Mouse (Mus musculus) frontal cortex, adult (tissue): ENCODE data around the gene Hif3a.
A peak's percentile ranks its signal among the peaks of the same experiment; 100 is the strongest.
"Not testable (repeated sequence)": the region's sequence is repeated elsewhere in the genome, so short reads cannot be mapped to it uniquely, and the experiment has no call there.

Experiments
- ATAC-seq: cut with Nextera tagmentation; 2 replicates; pipeline ENCODE4 v1.9.2; 2017; ENCODE audit warnings: mild to moderate bottlenecking, moderate library complexity, mixed read lengths; ENCODE audit not compliant: low TSS enrichment

Gene Hif3a

GRCm38 (mm10) chr7:17062389-17062788 is at the start of gene Hif3a:
Hif3a (minus strand) TSS chr7:17062427.
- ATAC-seq, result 0 out of 2 replicates have a peak, but pooled peaks have one; percentile 10

- not testable (repeated sequence) for ATAC-seq
These were observed 39.4 kb upstream of the Hif3a start for GRCm38 (mm10) chr7:17101631-17102030.

- no peak for ATAC-seq
These were observed 29.1 kb upstream of the Hif3a start for GRCm38 (mm10) chr7:17091280-17091679.

- ATAC-seq, result peak; percentile 41
These were observed 27.9 kb upstream of the Hif3a start for GRCm38 (mm10) chr7:17090058-17090585.

GRCm38 (mm10) chr7:17087731-17088130 is 25.5 kb upstream of the Hif3a start:
- no peak for ATAC-seq

GRCm38 (mm10) chr7:17082766-17083165 is 20.5 kb upstream of the Hif3a start:
- no peak for ATAC-seq

GRCm38 (mm10) chr7:17078076-17078654 is 15.9 kb upstream of the Hif3a start:
- no peak for ATAC-seq

GRCm38 (mm10) chr7:17076542-17076941 is 14.3 kb upstream of the Hif3a start:
- no peak for ATAC-seq

- ATAC-seq, result peak; percentile 88
These were observed 11.8 kb upstream of the Hif3a start, which contains the start of gene Psg16 for GRCm38 (mm10) chr7:17073904-17074615. Psg16 (plus strand) TSS chr7:17074040.

- ATAC-seq, result no peak
These were observed 11.3 kb upstream of the Hif3a start for GRCm38 (mm10) chr7:17073513-17073903.

GRCm38 (mm10) chr7:17067651-17068050 is 5.4 kb upstream of the Hif3a start:
- ATAC-seq, result not testable (repeated sequence)

GRCm38 (mm10) chr7:17067000-17067399 is 4.8 kb upstream of the Hif3a start:
- ATAC-seq, result no peak

- peak; percentile 50; the same call in 1 of the 2 replicates for ATAC-seq
These were observed 4.2 kb upstream of the Hif3a start for GRCm38 (mm10) chr7:17066412-17066811.

GRCm38 (mm10) chr7:17065620-17066019 is 3.4 kb upstream of the Hif3a start:
- ATAC-seq, result no peak

- no peak for ATAC-seq
These were observed 618 bp upstream of the Hif3a start for GRCm38 (mm10) chr7:17062845-17063244.

- ATAC-seq, result peak; percentile 28
These were observed 1.2 kb downstream of the Hif3a start for GRCm38 (mm10) chr7:17060782-17061605.

GRCm38 (mm10) chr7:17060031-17060781 is 2.0 kb downstream of the Hif3a start:
- peak; percentile 33 for ATAC-seq

- ATAC-seq, result no peak
These were observed 2.8 kb downstream of the Hif3a start for GRCm38 (mm10) chr7:17059463-17059844.

GRCm38 (mm10) chr7:17058816-17059462 is 3.3 kb downstream of the Hif3a start:
- no peak for ATAC-seq

- ATAC-seq, result peak; percentile 29
These were observed 4.0 kb downstream of the Hif3a start for GRCm38 (mm10) chr7:17058071-17058689.
